Mouse (Mus musculus): ENCODE results near the gene Sp1. TPM values are rescaled to one million over a fixed set of nuclear protein-coding genes. Genes with fewer than 3 reads are reported as not detected.
A peak's percentile ranks its signal among the peaks of the same experiment; 100 is the strongest.

Sp1 gene
- polyA plus RNA-seq, 1 experiment from 2014 or later, result 9.6 TPM

DNA sequence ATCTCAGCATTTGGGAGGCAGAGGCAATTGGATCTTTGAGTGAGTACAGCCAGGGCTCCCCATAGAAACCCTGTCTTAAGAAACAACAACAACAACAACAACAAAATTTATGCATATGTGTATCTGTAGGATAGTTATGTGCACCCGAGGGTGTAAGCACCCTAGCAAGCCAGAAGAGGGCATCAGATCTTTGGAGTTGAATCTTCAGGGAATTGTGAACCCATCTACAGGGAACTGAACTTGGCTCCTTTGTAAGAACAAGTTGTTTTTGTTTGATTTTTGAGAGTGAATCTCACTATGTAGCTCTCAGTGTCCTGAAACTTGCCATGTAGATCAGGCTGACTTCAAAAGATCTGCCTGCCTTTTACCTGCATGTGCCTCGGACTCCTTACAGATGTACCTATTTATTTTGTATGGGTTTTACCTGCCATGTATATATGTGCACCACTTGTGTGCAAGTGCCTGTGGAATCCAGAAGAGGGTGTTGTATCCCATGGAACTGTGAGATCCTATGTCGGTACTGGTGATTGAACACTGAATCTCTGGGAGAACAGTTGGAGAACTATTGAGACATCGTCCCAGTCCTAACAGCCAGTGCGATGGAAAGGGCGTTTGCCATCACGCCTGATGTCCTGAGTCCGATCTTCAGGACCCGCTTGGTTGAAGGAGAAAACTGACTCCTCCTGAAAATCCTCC is 62.9 kb downstream of the Sp1 start:
- Histone ChIP-seq H3K27me3 (replicated peaks) (no peaks in the 10 kb centered on the region), H3K27ac (no peak overlapping the region), H3K4me2 (no peak overlapping the region), H3K4me3 (replicated peaks) (no peak overlapping the region), H3K9me3 (no peaks in the 10 kb centered on the region), H3K4me1 (peaks cover 3% of the 10 kb centered on the region; the same call in 1 of the 2 replicates), H3K9ac (no peak overlapping the region), H3K36me3 (0 out of 2 replicates have a peak, but pooled peaks cover 4% of the 10 kb centered on the region)
- no peak for ATAC-seq (ENCODE audit: insufficient read depth, low FRiP score, low read depth)
- 93% methylated on average over 9 of the region's 9 CpGs for WGBS

DNA sequence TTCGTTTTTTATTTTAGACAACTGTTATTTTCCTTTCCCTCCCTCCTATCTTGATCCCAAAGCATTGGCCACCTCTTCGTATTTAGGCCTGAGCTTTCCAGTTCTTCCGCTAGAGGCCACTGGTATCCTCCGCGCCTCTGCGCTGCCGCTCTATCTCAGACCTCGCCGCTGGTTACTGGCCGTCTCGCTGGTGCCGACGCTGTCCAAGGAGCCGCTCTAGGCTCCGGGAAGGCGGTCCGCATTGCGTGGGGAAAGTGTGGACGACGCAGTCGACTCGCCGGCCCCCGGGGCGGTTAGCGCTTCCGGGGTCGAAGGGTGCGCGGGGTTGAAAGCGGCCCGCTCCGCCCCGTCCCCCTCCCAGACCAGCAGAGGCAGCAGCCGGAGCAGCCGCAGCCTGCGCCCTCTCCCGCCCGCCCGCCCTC is 64.3 kb downstream of the Sp1 start, which contains the start of gene Pcbp2:
TSS of gene Pcbp2 (plus strand) at position 357 of the 422 bp plus-strand sequence.
- peak within 1 kb of the TSS; percentile 88 for H3K4me3 ChIP-seq (replicated peaks)
- no peaks in the 10 kb centered on the region for H3K9me3 ChIP-seq
- peak within 1 kb of the TSS; percentile 97 for H3K27ac ChIP-seq
- no peaks in the 10 kb centered on the region for H3K27me3 ChIP-seq (replicated peaks)
- H3K9ac ChIP-seq, result peak within 1 kb of the TSS; percentile 93
- H3K36me3 ChIP-seq, result peaks cover 11% of the 10 kb centered on the region; the same call in 1 of the 2 replicates
- peak; percentile 100 for ATAC-seq (ENCODE audit: insufficient read depth, low FRiP score, low read depth)
- H3K4me1 ChIP-seq, result peaks cover 3% of the 10 kb centered on the region; the same call in 1 of the 2 replicates
- under 1% methylated on average over 27 of the region's 40 CpGs for WGBS
- peak within 1 kb of the TSS; percentile 58 for H3K4me2 ChIP-seq

GRCm38 (mm10) chr15:102470605-102471294 is 64.8 kb downstream of the Sp1 start:
- Histone ChIP-seq H3K9me3 (no peaks in the 10 kb centered on the region), H3K27me3 (replicated peaks) (no peaks in the 10 kb centered on the region), H3K27ac (peak overlapping the region; percentile 97), H3K4me1 (peaks cover 3% of the 10 kb centered on the region; the same call in 1 of the 2 replicates), H3K4me3 (replicated peaks) (peak overlapping the region; percentile 88), H3K4me2 (peak overlapping the region; percentile 58), H3K36me3 (peaks cover 17% of the 10 kb centered on the region), H3K9ac (peak overlapping the region; percentile 93)
- WGBS, result 1% methylated on average over 38 of the region's 67 CpGs
- peak; percentile 54 for ATAC-seq (ENCODE audit: insufficient read depth, low FRiP score, low read depth)

DNA sequence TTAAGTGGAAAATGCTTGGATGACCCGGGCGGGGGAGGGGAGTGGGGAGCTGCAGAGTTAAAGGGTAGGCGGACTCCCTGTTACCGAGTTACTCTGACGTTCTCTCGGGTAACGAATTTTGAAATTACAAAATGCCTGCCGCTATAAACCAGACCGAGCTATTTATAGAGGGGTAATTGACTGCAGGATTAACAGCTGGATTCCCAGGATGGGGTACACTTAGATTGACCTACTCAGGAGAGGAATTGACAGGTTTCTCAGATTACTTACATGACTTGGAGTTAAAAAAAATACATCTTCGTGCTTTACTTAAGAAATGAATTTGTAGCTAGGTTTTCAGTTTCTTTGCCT is 65.3 kb downstream of the Sp1 start:
- H3K4me1 ChIP-seq, result peaks cover 3% of the 10 kb centered on the region; the same call in 1 of the 2 replicates
- H3K9me3 ChIP-seq, result no peaks in the 10 kb centered on the region
- H3K27me3 ChIP-seq (replicated peaks), result no peaks in the 10 kb centered on the region
- no peak for ATAC-seq (ENCODE audit: insufficient read depth, low FRiP score, low read depth)
- H3K4me2 ChIP-seq, result peak overlapping the region; percentile 58
- under 1% methylated on average over 10 of the region's 10 CpGs for WGBS
- H3K27ac ChIP-seq, result peak overlapping the region; percentile 97
- peak overlapping the region; percentile 88 for H3K4me3 ChIP-seq (replicated peaks)
- peak overlapping the region; percentile 93 for H3K9ac ChIP-seq
- H3K36me3 ChIP-seq, result peaks cover 22% of the 10 kb centered on the region

DNA sequence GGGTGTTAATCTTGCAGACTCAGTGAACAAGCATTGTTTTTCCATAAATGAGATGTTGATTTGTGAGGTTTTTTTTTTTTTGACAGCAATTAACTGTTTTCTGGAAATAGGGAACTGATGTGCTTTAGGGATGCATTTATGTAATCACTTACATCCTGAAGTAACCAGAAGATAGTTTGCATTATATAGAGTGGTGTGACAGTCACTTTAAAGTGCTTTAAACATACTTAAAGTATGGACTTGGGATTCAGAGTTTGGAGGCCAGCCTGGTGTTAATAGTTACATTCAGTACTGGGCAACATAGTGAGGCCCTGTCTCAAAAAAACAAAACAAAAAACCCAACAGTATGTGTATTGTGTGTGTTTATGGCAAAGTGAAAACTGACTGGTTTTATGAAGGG is 65.8 kb downstream of the Sp1 start:
- Histone ChIP-seq H3K9ac (no peak overlapping the region), H3K27ac (no peak overlapping the region), H3K4me2 (peak overlapping the region; percentile 58), H3K36me3 (peaks cover 25% of the 10 kb centered on the region), H3K9me3 (no peaks in the 10 kb centered on the region), H3K4me1 (peaks cover 3% of the 10 kb centered on the region; the same call in 1 of the 2 replicates), H3K4me3 (replicated peaks) (peak overlapping the region; percentile 88; the same call in 1 of the 2 replicates), H3K27me3 (replicated peaks) (no peaks in the 10 kb centered on the region)
- no peak for ATAC-seq (ENCODE audit: insufficient read depth, low FRiP score, low read depth)

GRCm38 (mm10) chr15:102473246-102473645 is 67.3 kb downstream of the Sp1 start:
- no peak for ATAC-seq (ENCODE audit: insufficient read depth, low FRiP score, low read depth)
- H3K9ac ChIP-seq, result no peak overlapping the region
- H3K4me1 ChIP-seq, result peaks cover 3% of the 10 kb centered on the region; the same call in 1 of the 2 replicates
- H3K4me3 ChIP-seq (replicated peaks), result no peak overlapping the region
- H3K4me2 ChIP-seq, result no peak overlapping the region
- no peaks in the 10 kb centered on the region for H3K9me3 ChIP-seq
- H3K27me3 ChIP-seq (replicated peaks), result no peaks in the 10 kb centered on the region
- 67% methylated on average over 2 of the region's 2 CpGs for WGBS
- peaks cover 32% of the 10 kb centered on the region for H3K36me3 ChIP-seq
- H3K27ac ChIP-seq, result no peak overlapping the region

GRCm38 (mm10) chr15:102474520-102474919 is 68.6 kb downstream of the Sp1 start:
- WGBS, result 88% methylated on average over 2 of the region's 2 CpGs
- Histone ChIP-seq H3K9me3 (no peaks in the 10 kb centered on the region), H3K9ac (no peak overlapping the region), H3K27ac (no peak overlapping the region), H3K4me3 (replicated peaks) (no peak overlapping the region), H3K36me3 (peaks cover 34% of the 10 kb centered on the region), H3K4me1 (peaks cover 3% of the 10 kb centered on the region; the same call in 1 of the 2 replicates), H3K27me3 (replicated peaks) (no peaks in the 10 kb centered on the region), H3K4me2 (no peak overlapping the region)
- no peak for ATAC-seq (ENCODE audit: insufficient read depth, low FRiP score, low read depth)

DNA sequence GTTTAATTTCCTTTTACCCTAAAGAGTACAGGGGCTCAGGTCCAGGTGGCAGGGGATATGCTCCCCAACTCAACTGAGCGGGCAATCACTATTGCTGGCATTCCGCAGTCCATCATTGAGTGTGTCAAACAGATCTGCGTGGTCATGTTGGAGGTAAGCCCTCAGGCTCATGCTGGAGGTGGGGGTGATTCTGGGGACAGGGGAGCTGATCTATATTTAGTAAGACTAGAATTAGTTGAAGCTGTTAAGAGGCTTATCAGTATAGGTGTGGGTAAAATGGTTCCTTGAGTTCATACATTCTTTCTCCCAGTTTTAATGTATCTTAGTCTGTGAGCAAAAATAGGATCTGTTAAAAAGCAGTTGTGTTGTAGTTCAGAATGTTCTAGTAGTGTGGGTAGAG is 77.2 kb downstream of the Sp1 start:
- Histone ChIP-seq H3K4me2 (no peak overlapping the region), H3K27ac (no peak overlapping the region), H3K36me3 (peaks cover 49% of the 10 kb centered on the region), H3K9me3 (no peaks in the 10 kb centered on the region), H3K4me3 (replicated peaks) (no peak overlapping the region), H3K4me1 (no peaks in the 10 kb centered on the region), H3K9ac (no peak overlapping the region), H3K27me3 (replicated peaks) (no peaks in the 10 kb centered on the region)
- 86% methylated on average over 3 of the region's 3 CpGs for WGBS
- ATAC-seq (ENCODE audit: insufficient read depth, low FRiP score, low read depth), result no peak

- 93% methylated on average over 12 of the region's 12 CpGs for WGBS
- Histone ChIP-seq H3K4me3 (replicated peaks) (no peak overlapping the region), H3K4me2 (no peak overlapping the region), H3K27me3 (replicated peaks) (no peaks in the 10 kb centered on the region), H3K9me3 (no peaks in the 10 kb centered on the region), H3K36me3 (peaks cover 69% of the 10 kb centered on the region), H3K27ac (no peak overlapping the region), H3K9ac (no peak overlapping the region), H3K4me1 (no peaks in the 10 kb centered on the region)
- ATAC-seq (ENCODE audit: insufficient read depth, low FRiP score, low read depth), result no peak
These were observed 79.9 kb downstream of the Sp1 start for GRCm38 (mm10) chr15:102485853-102486252.

Other genes with a start within 250 kb of the Sp1 start
- 44.5 and 52.7 TPM in 2 replicates for gene Zfp740, start 202.9 kb upstream of the Sp1 start, polyA plus RNA-seq (2015; fragmentation: Nextera tagmentation; extraction: Ambion mirVana)
- 63.3 and 64.3 TPM in 2 replicates for gene Csad, start 201.4 kb upstream of the Sp1 start, polyA plus RNA-seq (2015; fragmentation: Nextera tagmentation; extraction: Ambion mirVana)
- 9.6 and 12.7 TPM in 2 replicates for gene Itgb7, start 174.2 kb upstream of the Sp1 start, polyA plus RNA-seq (2015; fragmentation: Nextera tagmentation; extraction: Ambion mirVana)
- gene Rarg, start 148.6 kb upstream of the Sp1 start, polyA plus RNA-seq (2015; fragmentation: Nextera tagmentation; extraction: Ambion mirVana), result 29.8 and 33.8 TPM in 2 replicates
- gene Gm9918, start 135.6 kb upstream of the Sp1 start, polyA plus RNA-seq (2015; fragmentation: Nextera tagmentation; extraction: Ambion mirVana), result 0.27 and 0.30 TPM in 2 replicates
- 66.3 and 66.4 TPM in 2 replicates for gene Mfsd5, start 126.7 kb upstream of the Sp1 start, polyA plus RNA-seq (2015; fragmentation: Nextera tagmentation; extraction: Ambion mirVana)
- 22.9 and 23.9 TPM in 2 replicates for gene Espl1, start 109.9 kb upstream of the Sp1 start, polyA plus RNA-seq (2015; fragmentation: Nextera tagmentation; extraction: Ambion mirVana)
- gene Pfdn5, start 80.0 kb upstream of the Sp1 start, polyA plus RNA-seq (2015; fragmentation: Nextera tagmentation; extraction: Ambion mirVana), result 322 TPM in 2 replicates
- 83.5 and 85.5 TPM in 2 replicates for gene Myg1, start 74.4 kb upstream of the Sp1 start, polyA plus RNA-seq (2015; fragmentation: Nextera tagmentation; extraction: Ambion mirVana)
- gene Aaas, start 55.4 kb upstream of the Sp1 start, polyA plus RNA-seq (2015; fragmentation: Nextera tagmentation; extraction: Ambion mirVana), result 55.9 and 67.0 TPM in 2 replicates
- 1.0 and 1.1 TPM in 2 replicates for gene Sp7, start 39.0 kb upstream of the Sp1 start, polyA plus RNA-seq (2015; fragmentation: Nextera tagmentation; extraction: Ambion mirVana)
- gene Amhr2, start 39.2 kb downstream of the Sp1 start, polyA plus RNA-seq (2015; fragmentation: Nextera tagmentation; extraction: Ambion mirVana), result 0.90 and 1.3 TPM in 2 replicates
- gene Prr13, start 52.9 kb downstream of the Sp1 start, polyA plus RNA-seq (2015; fragmentation: Nextera tagmentation; extraction: Ambion mirVana), result 119 and 120 TPM in 2 replicates
- gene Pcbp2, start 64.4 kb downstream of the Sp1 start, polyA plus RNA-seq (2015; fragmentation: Nextera tagmentation; extraction: Ambion mirVana), result 182 and 192 TPM in 2 replicates
- 5.0 and 8.1 TPM in 2 replicates for gene Gm10337, start 97.6 kb downstream of the Sp1 start, polyA plus RNA-seq (2015; fragmentation: Nextera tagmentation; extraction: Ambion mirVana)
- 13.4 and 15.5 TPM in 2 replicates for gene Map3k12, start 110.9 kb downstream of the Sp1 start, polyA plus RNA-seq (2015; fragmentation: Nextera tagmentation; extraction: Ambion mirVana)
- gene Tarbp2, start 112.0 kb downstream of the Sp1 start, polyA plus RNA-seq (2015; fragmentation: Nextera tagmentation; extraction: Ambion mirVana), result 87.3 and 92.0 TPM in 2 replicates
- gene Npff, start 118.8 kb downstream of the Sp1 start, polyA plus RNA-seq (2015; fragmentation: Nextera tagmentation; extraction: Ambion mirVana), result 2.7 TPM in 2 replicates
- 0.28 TPM in 1 of 2 replicates, not detected in the other for gene Gm28047, start 218.9 kb downstream of the Sp1 start, polyA plus RNA-seq (2015; fragmentation: Nextera tagmentation; extraction: Ambion mirVana)
- gene Atf7, start 219.3 kb downstream of the Sp1 start, polyA plus RNA-seq (2015; fragmentation: Nextera tagmentation; extraction: Ambion mirVana), result 35.2 and 36.5 TPM in 2 replicates

Data from stomach, embryonic 15.5 days (tissue).